Mouse (Mus musculus): ENCODE results near the gene Nxnl1. TPM values are rescaled to one million over a fixed set of nuclear protein-coding genes. Genes with fewer than 3 reads are reported as not detected.

Gene Nxnl1
- polyA plus RNA-seq, 1 experiment: not detected

DNA sequence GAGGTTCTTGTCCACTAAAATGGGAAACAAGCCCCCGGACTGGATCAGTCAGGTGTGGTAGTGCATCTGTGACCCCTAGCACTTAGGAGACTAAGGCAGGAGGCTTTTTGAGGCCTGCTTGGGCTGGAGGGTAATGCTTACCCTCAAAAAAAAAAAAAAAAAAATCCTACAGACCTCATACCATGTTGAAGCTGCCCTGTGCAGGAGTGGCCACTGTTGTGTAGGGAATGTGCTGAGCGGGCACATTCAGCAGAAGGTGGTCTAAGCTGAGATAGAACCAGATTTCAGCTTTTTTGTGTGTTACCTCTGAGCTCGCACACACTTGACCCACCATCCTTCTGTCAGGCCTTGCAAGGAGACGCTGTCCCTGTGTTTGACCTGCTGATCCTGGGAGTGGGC lies 27.9 kb upstream of the Nxnl1 start:
- DNase-seq (ENCODE audit: low read depth in 1 of 2, low spot score in 2 of 2): no peak
- no peaks in the 10 kb centered on the region for H3K27me3 ChIP-seq (ENCODE audit: control insufficient read depth, insufficient read depth, low read length)
- 91% methylated on average over 4 of the region's 4 CpGs for WGBS
- no peak overlapping the region for H3K4me3 ChIP-seq (ENCODE audit: extremely low read depth, insufficient read depth, insufficient read length)
- H3K4me1 ChIP-seq (ENCODE audit: control insufficient read depth, insufficient read depth, insufficient read length): peaks cover 27% of the 10 kb centered on the region; the same call in 1 of the 2 replicates
- H3K27ac ChIP-seq (ENCODE audit: insufficient read depth, low read length): no peak overlapping the region
- H3K36me3 ChIP-seq (ENCODE audit: control insufficient read depth, insufficient read depth, low read length): no peaks in the 10 kb centered on the region
- TF ChIP-seq CTCF (IDR thresholded peaks at IDR 0.05; ENCODE audit: extremely low read depth, insufficient read depth, insufficient read length, insufficient replicate concordance): no peak
- TF ChIP-seq POLR2A (IDR thresholded peaks at IDR 0.05; ENCODE audit: low read depth, low read length): no peak

DNA sequence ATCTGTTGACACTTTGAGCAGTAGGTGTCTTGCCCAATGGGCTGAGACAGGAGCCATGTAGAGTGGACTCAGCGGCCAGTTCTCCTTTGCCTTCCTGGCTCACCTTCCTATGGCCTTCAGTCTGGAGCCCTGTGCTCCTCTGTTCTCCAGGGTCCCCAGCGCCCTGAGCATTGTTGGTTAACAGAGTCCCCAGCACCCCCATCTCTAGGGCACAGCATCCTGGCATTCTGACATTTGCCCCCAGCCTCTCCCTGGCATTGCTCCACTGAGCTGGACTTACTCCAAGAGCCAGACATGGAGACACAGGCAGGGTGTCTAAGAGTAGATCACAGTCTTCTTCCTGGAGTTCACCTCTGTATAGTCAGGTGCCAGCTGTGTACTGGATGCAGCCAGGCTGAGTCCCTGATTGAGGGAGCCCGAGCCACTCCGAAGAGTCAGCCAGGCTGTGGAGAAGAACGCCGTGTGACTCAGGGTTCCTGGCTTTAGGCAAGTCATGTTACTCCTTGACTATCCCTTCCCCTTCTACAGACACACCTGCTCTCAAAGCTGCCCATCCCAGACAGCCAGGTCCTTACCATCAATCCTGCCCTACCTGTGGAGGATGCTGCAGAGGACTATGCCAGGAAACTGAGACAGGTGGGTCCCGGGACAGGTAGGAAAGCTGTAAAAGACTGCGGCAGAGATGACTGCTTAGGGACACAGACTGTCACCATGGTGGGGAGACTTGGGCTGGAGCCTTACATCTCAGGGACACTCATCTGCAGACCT lies 27.3 kb upstream of the Nxnl1 start:
- no peaks in the 10 kb centered on the region for H3K36me3 ChIP-seq (ENCODE audit: control insufficient read depth, insufficient read depth, low read length)
- peaks cover 24% of the 10 kb centered on the region; the same call in 1 of the 2 replicates for H3K4me1 ChIP-seq (ENCODE audit: control insufficient read depth, insufficient read depth, insufficient read length)
- H3K27ac ChIP-seq (ENCODE audit: insufficient read depth, low read length): no peak overlapping the region; the same call in 1 of the 2 replicates
- DNase-seq (ENCODE audit: low read depth in 1 of 2, low spot score in 2 of 2): no peak
- 87% methylated on average over 8 of the region's 8 CpGs for WGBS
- TF ChIP-seq POLR2A (IDR thresholded peaks at IDR 0.05; ENCODE audit: low read depth, low read length) (no peak), CTCF (IDR thresholded peaks at IDR 0.05; ENCODE audit: extremely low read depth, insufficient read depth, insufficient read length, insufficient replicate concordance) (no peak)
- no peak overlapping the region for H3K4me3 ChIP-seq (ENCODE audit: extremely low read depth, insufficient read depth, insufficient read length)
- H3K27me3 ChIP-seq (ENCODE audit: control insufficient read depth, insufficient read depth, low read length): no peaks in the 10 kb centered on the region

DNA sequence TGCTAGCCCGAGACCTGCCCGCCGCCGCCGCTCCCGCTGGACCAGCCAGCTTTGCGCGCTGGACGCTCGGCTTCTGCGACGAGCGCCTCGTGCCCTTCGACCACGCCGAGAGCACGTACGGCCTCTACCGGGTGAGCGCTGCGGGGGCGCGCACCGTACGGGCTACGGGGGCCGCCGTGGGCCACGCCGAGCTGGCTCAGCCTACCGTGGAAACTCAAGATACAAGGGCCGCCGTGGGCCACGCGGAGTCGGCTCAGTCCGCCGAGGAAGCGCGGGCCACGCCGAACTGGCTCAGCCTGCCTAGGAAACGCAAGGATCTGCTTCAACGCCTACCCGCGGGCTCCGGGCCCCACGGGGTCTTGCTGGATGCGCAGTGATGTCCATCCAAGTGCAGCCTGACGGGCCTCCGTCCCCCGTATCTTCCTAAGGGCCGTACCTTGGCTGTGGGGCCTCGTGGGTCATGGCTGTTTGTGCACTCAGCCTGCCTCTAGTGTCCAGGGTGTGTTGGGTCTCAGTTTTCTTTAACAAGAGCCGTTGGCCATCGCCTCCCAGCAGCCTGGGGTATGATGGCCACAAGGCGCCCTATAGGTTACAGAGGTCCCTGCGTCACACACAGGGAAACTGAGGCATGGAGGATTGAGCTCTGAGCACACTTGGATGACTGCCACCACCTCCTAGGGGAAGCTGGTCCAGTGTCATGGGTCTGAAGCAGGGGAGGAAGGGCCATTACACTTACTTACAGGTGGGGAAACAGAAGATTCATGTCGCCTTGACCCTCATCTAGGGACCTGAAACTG lies 26.2 kb upstream of the Nxnl1 start:
- TF ChIP-seq CTCF (IDR thresholded peaks at IDR 0.05; ENCODE audit: extremely low read depth, insufficient read depth, insufficient read length, insufficient replicate concordance) (no peak), POLR2A (IDR thresholded peaks at IDR 0.05; ENCODE audit: low read depth, low read length) (no peak; the same call in 1 of the 2 replicates)
- WGBS: 2% methylated on average over 60 of the region's 60 CpGs
- Histone ChIP-seq H3K36me3 (ENCODE audit: control insufficient read depth, insufficient read depth, low read length) (no peaks in the 10 kb centered on the region), H3K27me3 (ENCODE audit: control insufficient read depth, insufficient read depth, low read length) (no peaks in the 10 kb centered on the region), H3K4me3 (ENCODE audit: extremely low read depth, insufficient read depth, insufficient read length) (peak overlapping the region; percentile 95), H3K4me1 (ENCODE audit: control insufficient read depth, insufficient read depth, insufficient read length) (peaks cover 24% of the 10 kb centered on the region; the same call in 1 of the 2 replicates), H3K27ac (ENCODE audit: insufficient read depth, low read length) (peak overlapping the region; percentile 99)
- DNase-seq (ENCODE audit: low read depth in 1 of 2, low spot score in 2 of 2): peak; percentile 31 to 75

DNA sequence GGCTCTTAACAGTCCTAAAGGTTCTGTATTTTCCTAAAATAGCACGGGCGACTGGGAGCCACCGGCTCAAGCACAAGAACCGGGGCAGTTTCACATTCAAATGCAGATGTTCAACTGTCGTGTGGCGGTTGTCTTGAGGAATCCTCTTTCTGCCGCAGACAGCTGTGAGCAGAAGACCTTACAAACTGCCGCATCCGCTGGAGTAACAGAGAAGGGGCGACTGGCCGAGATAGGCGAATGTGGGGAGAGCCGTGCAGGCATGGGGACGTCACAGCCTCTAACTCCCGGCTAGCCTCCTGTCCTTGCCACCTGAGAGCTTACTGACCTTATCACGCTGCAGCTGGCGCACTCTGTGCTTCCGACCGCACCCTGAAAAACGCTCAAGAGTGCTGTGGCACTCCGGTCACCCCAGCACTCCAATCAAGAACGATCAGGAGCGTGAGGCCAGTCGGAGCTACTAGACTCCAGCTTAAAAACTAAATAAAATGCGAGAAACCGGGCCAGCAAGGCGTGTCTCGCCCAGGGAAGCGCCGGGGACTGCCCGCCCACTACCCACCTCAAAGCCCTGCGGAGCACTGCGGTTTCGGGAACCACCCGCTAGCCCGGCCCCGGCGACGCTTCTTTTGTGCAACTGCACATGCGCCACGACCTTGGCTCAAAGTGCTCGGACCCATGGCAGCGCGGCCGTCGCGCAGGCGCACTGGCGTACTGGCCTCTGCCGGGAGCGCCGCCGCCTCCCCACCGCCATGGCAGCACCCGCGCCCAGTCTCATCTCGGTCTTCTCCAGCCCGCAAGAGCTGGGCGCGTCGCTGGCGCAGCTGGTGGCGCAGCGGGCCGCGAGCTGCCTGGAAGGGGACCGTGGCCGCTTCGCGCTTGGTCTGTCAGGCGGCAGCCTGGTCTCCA lies 25.3 kb upstream of the Nxnl1 start, which contains the start of gene Pgls:
TSS of gene Pgls (plus strand) at position 706 of the 903 bp plus-strand sequence.
- Histone ChIP-seq H3K4me3 (ENCODE audit: extremely low read depth, insufficient read depth, insufficient read length) (peak within 1 kb of the TSS; percentile 95), H3K36me3 (ENCODE audit: control insufficient read depth, insufficient read depth, low read length) (no peaks in the 10 kb centered on the region), H3K27me3 (ENCODE audit: control insufficient read depth, insufficient read depth, low read length) (no peaks in the 10 kb centered on the region), H3K27ac (ENCODE audit: insufficient read depth, low read length) (peak within 1 kb of the TSS; percentile 99), H3K4me1 (ENCODE audit: control insufficient read depth, insufficient read depth, insufficient read length) (peaks cover 20% of the 10 kb centered on the region; the same call in 1 of the 2 replicates)
- peak; percentile 76 to 96 for DNase-seq (ENCODE audit: low read depth in 1 of 2, low spot score in 2 of 2)
- peak; percentile 65 for TF ChIP-seq POLR2A (IDR thresholded peaks at IDR 0.05; ENCODE audit: low read depth, low read length)
- TF ChIP-seq CTCF (IDR thresholded peaks at IDR 0.05; ENCODE audit: extremely low read depth, insufficient read depth, insufficient read length, insufficient replicate concordance): no peak
- under 1% methylated on average over 71 of the region's 71 CpGs for WGBS

DNA sequence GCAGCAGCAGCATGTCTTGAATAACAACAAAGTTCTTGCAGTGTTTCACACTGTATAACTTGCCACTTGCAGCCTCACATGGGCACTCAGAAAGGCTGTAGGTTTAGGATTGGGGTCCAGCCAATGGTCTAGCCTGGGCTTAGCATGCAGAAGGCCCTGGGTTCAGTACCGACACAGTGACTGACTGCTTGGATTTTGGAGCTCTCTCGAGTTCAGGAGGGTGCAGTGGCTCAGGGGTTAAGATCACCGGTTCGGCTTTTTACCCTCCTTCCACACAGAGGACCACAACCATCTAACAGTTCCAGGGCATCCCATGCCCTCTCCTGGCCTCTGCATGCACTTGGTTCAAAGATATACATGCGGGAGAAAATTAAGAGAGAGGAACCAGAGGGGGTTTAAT lies 24.6 kb upstream of the Nxnl1 start:
- Histone ChIP-seq H3K4me1 (ENCODE audit: control insufficient read depth, insufficient read depth, insufficient read length) (peaks cover 13% of the 10 kb centered on the region; the same call in 1 of the 2 replicates), H3K27ac (ENCODE audit: insufficient read depth, low read length) (peak overlapping the region; percentile 95), H3K36me3 (ENCODE audit: control insufficient read depth, insufficient read depth, low read length) (no peaks in the 10 kb centered on the region), H3K4me3 (ENCODE audit: extremely low read depth, insufficient read depth, insufficient read length) (peak overlapping the region; percentile 95), H3K27me3 (ENCODE audit: control insufficient read depth, insufficient read depth, low read length) (no peaks in the 10 kb centered on the region)
- no peak for DNase-seq (ENCODE audit: low read depth in 1 of 2, low spot score in 2 of 2)
- no peak for TF ChIP-seq CTCF (IDR thresholded peaks at IDR 0.05; ENCODE audit: extremely low read depth, insufficient read depth, insufficient read length, insufficient replicate concordance)
- no peak for TF ChIP-seq POLR2A (IDR thresholded peaks at IDR 0.05; ENCODE audit: low read depth, low read length)
- WGBS: 6% methylated on average over 5 of the region's 5 CpGs

DNA sequence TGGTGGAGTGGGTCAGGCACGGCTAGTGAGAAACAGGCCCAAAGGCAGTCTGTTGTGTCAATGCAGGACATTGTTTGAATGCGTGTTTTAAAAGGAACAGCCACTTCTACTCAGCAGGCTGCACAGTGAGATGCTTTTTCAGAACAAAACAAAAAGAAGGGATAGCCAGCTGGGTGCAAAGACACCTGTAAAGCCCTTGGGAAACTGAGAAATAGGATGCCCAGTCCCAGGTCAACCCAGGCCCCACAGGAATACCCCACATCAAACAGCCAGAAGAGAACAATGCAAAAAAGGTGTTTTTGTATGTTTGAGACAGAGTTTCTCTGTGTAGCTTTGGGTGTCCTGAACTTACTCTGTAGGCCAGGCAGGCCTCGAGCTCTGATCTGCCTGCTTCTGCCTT lies 22.4 kb upstream of the Nxnl1 start:
- no peak for DNase-seq (ENCODE audit: low read depth in 1 of 2, low spot score in 2 of 2)
- no peak overlapping the region for H3K4me3 ChIP-seq (ENCODE audit: extremely low read depth, insufficient read depth, insufficient read length)
- TF ChIP-seq POLR2A (IDR thresholded peaks at IDR 0.05; ENCODE audit: low read depth, low read length): no peak
- TF ChIP-seq CTCF (IDR thresholded peaks at IDR 0.05; ENCODE audit: extremely low read depth, insufficient read depth, insufficient read length, insufficient replicate concordance): no peak
- WGBS: 84% methylated on average over 3 of the region's 3 CpGs
- no peaks in the 10 kb centered on the region for H3K36me3 ChIP-seq (ENCODE audit: control insufficient read depth, insufficient read depth, low read length)
- no peak overlapping the region for H3K27ac ChIP-seq (ENCODE audit: insufficient read depth, low read length)
- H3K4me1 ChIP-seq (ENCODE audit: control insufficient read depth, insufficient read depth, insufficient read length): peaks cover 8% of the 10 kb centered on the region; the same call in 1 of the 2 replicates
- H3K27me3 ChIP-seq (ENCODE audit: control insufficient read depth, insufficient read depth, low read length): no peaks in the 10 kb centered on the region
